Mouse (Mus musculus): ENCODE results near the gene Arrb1. TPM values are rescaled to one million over a fixed set of nuclear protein-coding genes. Genes with fewer than 3 reads are reported as not detected.
A peak's percentile ranks its signal among the peaks of the same experiment; 100 is the strongest.

Arrb1 gene
- polyA plus RNA-seq, 1 experiment from 2014 or later = 16.6 TPM

DNA sequence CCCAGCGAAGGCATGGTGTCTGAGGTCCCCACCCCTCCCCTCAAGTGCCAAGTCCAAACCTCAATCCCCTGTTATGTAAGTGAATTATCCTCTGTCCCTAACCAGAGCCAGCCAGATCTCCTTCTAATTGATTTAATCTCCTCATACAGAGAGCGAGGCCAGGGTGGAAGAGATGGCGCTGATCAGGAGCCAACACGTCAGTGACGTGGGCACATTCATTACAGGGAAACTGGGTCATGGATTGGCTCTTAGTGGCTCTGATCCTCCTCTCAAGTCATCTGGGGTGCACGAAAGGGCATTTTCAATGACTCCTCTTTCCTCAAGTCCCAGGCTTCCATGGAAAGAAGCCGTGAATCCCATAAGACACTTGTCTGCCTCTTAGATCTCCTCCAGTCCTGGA, 109.4 kb downstream of the Arrb1 start:
- H3K4me3 ChIP-seq (replicated peaks) = no peak overlapping the region
- no peak overlapping the region for H3K4me2 ChIP-seq
- H3K27ac ChIP-seq (replicated peaks) = no peak overlapping the region
- whole genome bisulfite sequencing = 76% methylated on average over 7 of the region's 7 CpGs
- H3K9me3 ChIP-seq (replicated peaks) = no peaks in the 10 kb centered on the region
- H3K27me3 ChIP-seq (replicated peaks) = no peaks in the 10 kb centered on the region
- H3K36me3 ChIP-seq = no peaks in the 10 kb centered on the region
- peaks cover 10% of the 10 kb centered on the region; the same call in 1 of the 2 replicates for H3K4me1 ChIP-seq
- H3K9ac ChIP-seq (replicated peaks) = no peak overlapping the region
- no peak for ATAC-seq (ENCODE audit: low FRiP score)

- no peaks in the 10 kb centered on the region for H3K27me3 ChIP-seq (replicated peaks)
- no peak overlapping the region for H3K4me3 ChIP-seq (replicated peaks)
- H3K9me3 ChIP-seq (replicated peaks) = no peaks in the 10 kb centered on the region
- no peak overlapping the region for H3K27ac ChIP-seq (replicated peaks)
- H3K4me1 ChIP-seq = peaks cover 23% of the 10 kb centered on the region
- no peaks in the 10 kb centered on the region for H3K36me3 ChIP-seq
- no peak overlapping the region for H3K4me2 ChIP-seq
- no peak for ATAC-seq (ENCODE audit: low FRiP score)
- 6% methylated on average over 6 of the region's 6 CpGs for WGBS
- H3K9ac ChIP-seq (replicated peaks) = no peak overlapping the region
Measured at GRCm38 (mm10) chr7:99648623-99649022, 113.4 kb downstream of the Arrb1 start.

DNA sequence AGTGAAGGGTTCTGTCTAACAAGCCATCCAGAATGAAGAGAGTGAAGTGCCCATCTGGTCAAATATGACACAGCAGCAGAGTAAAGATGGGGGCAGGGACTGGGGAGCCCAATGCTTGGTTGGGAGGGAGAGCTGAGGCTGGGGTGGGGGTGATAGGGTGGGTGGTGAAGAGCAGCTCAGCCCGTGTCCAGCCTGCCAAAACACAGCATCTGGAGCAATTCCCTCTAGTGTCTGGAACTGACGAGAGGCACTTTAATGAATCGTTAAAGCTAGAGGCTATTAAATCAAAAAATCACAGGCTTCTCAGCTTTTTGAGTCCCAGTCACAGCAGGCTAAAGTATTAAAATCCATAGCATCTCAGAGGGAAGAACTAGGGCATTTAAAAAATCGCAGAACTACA, 114.3 kb downstream of the Arrb1 start:
- Histone ChIP-seq H3K27ac (replicated peaks) (no peak overlapping the region), H3K4me2 (no peak overlapping the region), H3K36me3 (no peaks in the 10 kb centered on the region), H3K9me3 (replicated peaks) (no peaks in the 10 kb centered on the region), H3K4me1 (peaks cover 23% of the 10 kb centered on the region), H3K27me3 (replicated peaks) (no peaks in the 10 kb centered on the region), H3K4me3 (replicated peaks) (no peak overlapping the region), H3K9ac (replicated peaks) (no peak overlapping the region)
- WGBS = 27% methylated on average over 4 of the region's 4 CpGs
- no peak for ATAC-seq (ENCODE audit: low FRiP score)

DNA sequence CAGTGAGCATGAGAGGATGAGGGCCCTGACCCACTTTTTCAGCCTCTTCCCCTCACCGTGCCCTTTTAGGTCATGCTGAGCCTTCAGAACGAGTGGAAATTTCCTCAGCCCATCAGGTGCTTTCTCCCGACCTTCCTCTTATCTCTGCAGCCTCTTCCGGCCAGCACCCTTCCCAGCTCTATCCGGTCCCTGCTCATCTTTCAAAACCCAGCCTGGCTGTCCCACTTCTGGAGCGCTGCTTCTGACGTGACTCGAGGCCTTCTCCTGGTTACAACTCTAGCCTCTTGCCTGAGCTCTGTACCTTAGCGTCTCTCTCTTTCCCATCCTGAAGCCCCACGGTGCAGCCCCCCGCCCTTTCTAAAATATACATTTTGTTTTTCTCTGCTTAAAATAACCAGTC, 119.0 kb downstream of the Arrb1 start:
- no peak for ATAC-seq (ENCODE audit: low FRiP score)
- no peak overlapping the region for H3K4me2 ChIP-seq
- H3K9me3 ChIP-seq (replicated peaks) = no peaks in the 10 kb centered on the region
- H3K36me3 ChIP-seq = no peaks in the 10 kb centered on the region
- H3K4me3 ChIP-seq (replicated peaks) = no peak overlapping the region
- no peak overlapping the region for H3K27ac ChIP-seq (replicated peaks)
- 85% methylated on average over 11 of the region's 11 CpGs for WGBS
- no peaks in the 10 kb centered on the region for H3K27me3 ChIP-seq (replicated peaks)
- H3K9ac ChIP-seq (replicated peaks) = no peak overlapping the region
- H3K4me1 ChIP-seq = peaks cover 18% of the 10 kb centered on the region

MicroRNAs encoded within 50 kb of the gene (microRNA counts, 519-probe panel; counts per million panel counts)
- microRNA mmu-miR-326 = 2,709 counts per million, percentile 64 among the panel's probes with 10 or more counts

Small RNA genes lying within 50 kb of the gene (microRNA-seq; reads per million reads assigned to microRNA genes)
- 48.3 reads per million, percentile 43 among the genes with 10 or more reads in this experiment for gene Mir326

Other genes starting within 250 kb of the Arrb1 start
- 332 and 435 TPM in 2 replicates for gene Serpinh1, start 182.2 kb upstream of the Arrb1 start, polyA plus RNA-seq (2015; fragmentation: Nextera tagmentation; extraction: Ambion mirVana)
- gene Gdpd5, start 154.1 kb upstream of the Arrb1 start, polyA plus RNA-seq (2015; fragmentation: Nextera tagmentation; extraction: Ambion mirVana) = 41.2 and 45.7 TPM in 2 replicates
- 1.7 and 2.2 TPM in 2 replicates for gene Klhl35, start 69.5 kb upstream of the Arrb1 start, polyA plus RNA-seq (2015; fragmentation: Nextera tagmentation; extraction: Ambion mirVana)
- gene Rps3, start 51.7 kb upstream of the Arrb1 start, polyA plus RNA-seq (2015; fragmentation: Nextera tagmentation; extraction: Ambion mirVana) = 412 and 499 TPM in 2 replicates
- gene Tpbgl, start 91.6 kb downstream of the Arrb1 start, polyA plus RNA-seq (2015; fragmentation: Nextera tagmentation; extraction: Ambion mirVana) = 2.5 and 3.2 TPM in 2 replicates
- 6.1 and 8.7 TPM in 2 replicates for gene Slco2b1, start 175.9 kb downstream of the Arrb1 start, polyA plus RNA-seq (2015; fragmentation: Nextera tagmentation; extraction: Ambion mirVana)
- not detected in 2 replicates for gene Olfr520, start 194.8 kb downstream of the Arrb1 start, polyA plus RNA-seq (2015; fragmentation: Nextera tagmentation; extraction: Ambion mirVana)
- gene Olfr521, start 228.0 kb downstream of the Arrb1 start, polyA plus RNA-seq (2015; fragmentation: Nextera tagmentation; extraction: Ambion mirVana) = not detected in 2 replicates

All from neural tube, embryonic 15.5 days (tissue).